Mouse (Mus musculus) ES-E14 (cell line): ENCODE results near the gene Dach1. TPM values are rescaled to one million over a fixed set of nuclear protein-coding genes. Genes with fewer than 3 reads are reported as not detected.

ENCODE experiments used
- DNase-seq: peaks from one replicate; pipeline ENCODE4 v3.0.0-alpha.2; 2013; ENCODE audit warnings: low read depth, low spot score
- H3K27ac ChIP-seq: 2 replicates; pipeline ENCODE4 v1.5.1; 2012; ENCODE audit warnings: low read depth, mild to moderate bottlenecking, low read length, moderate library complexity, mixed read lengths; ENCODE audit not compliant: poor library complexity, insufficient read depth, severe bottlenecking
- H3K36me3 ChIP-seq: 2 replicates; pipeline ENCODE4 v1.6.1; 2012; ENCODE audit warnings: mild to moderate bottlenecking, low read length, moderate library complexity, mixed read lengths; ENCODE audit not compliant: control insufficient read depth, poor library complexity, insufficient read depth, severe bottlenecking
- H3K4me1 ChIP-seq, 2 experiments: fragments of 150-350 bp in 1 of 2; sonication (generic) in 1 of 2; 2 replicates each; pipeline ENCODE4 v1.6.1; 2012; ENCODE audit warnings: low read length in 2 of 2, mild to moderate bottlenecking in 1 of 2, mixed read lengths in 1 of 2; ENCODE audit not compliant: control insufficient read depth in 2 of 2, insufficient read depth in 2 of 2, poor library complexity in 1 of 2
- H3K4me3 ChIP-seq, 2 experiments: fragments of 150-350 bp in 1 of 2; sonication (generic) in 1 of 2; 2 replicates each; pipeline ENCODE4 v1.5.1; 2012; ENCODE audit warnings: low read length in 2 of 2, low read depth in 1 of 2, mild to moderate bottlenecking in 1 of 2, mixed read lengths in 1 of 2; ENCODE audit not compliant: insufficient read depth in 1 of 2, poor library complexity in 1 of 2, severe bottlenecking in 1 of 2
- H3K9ac ChIP-seq: 2 replicates; pipeline ENCODE4 v1.6.1; 2012; ENCODE audit warnings: low read depth, mild to moderate bottlenecking, low read length, mixed read lengths; ENCODE audit not compliant: poor library complexity, insufficient read depth, severe bottlenecking
- H3K9me3 ChIP-seq: fragments of 150-350 bp; sonication (generic); 2 replicates; pipeline ENCODE4 v1.6.1; 2012; ENCODE audit warnings: low read depth, mild to moderate bottlenecking, low read length; ENCODE audit not compliant: control insufficient read depth, insufficient read depth
- CHD2 ChIP-seq: IDR thresholded peaks from 2 replicates; pipeline ENCODE4 v1.6.1; 2014; ENCODE audit warnings: mild to moderate bottlenecking, low read depth, low read length, inconsistent platforms
- HCFC1 ChIP-seq: IDR thresholded peaks from 2 replicates; pipeline ENCODE4 v1.6.1; 2012; ENCODE audit warnings: low read length, inconsistent platforms, borderline replicate concordance; ENCODE audit not compliant: insufficient read depth
- MAFK ChIP-seq: IDR thresholded peaks from 2 replicates; pipeline ENCODE4 v1.6.1; 2014; ENCODE audit warnings: mild to moderate bottlenecking, low read depth, low read length, inconsistent platforms; ENCODE audit not compliant: insufficient read depth
- ZC3H11A ChIP-seq: IDR thresholded peaks from 2 replicates; pipeline ENCODE4 v1.6.1; 2012; ENCODE audit warnings: low read depth, mild to moderate bottlenecking, inconsistent platforms, low read length, borderline replicate concordance
- ZNF384 ChIP-seq: IDR thresholded peaks from 2 replicates; pipeline ENCODE4 v1.6.1; 2012; ENCODE audit warnings: low read depth, low read length, inconsistent platforms
- in situ Hi-C, 2 experiments: fragments of 600-800 bp; cut with MboI; formaldehyde crosslinking; loops; one replicate each; pipeline ENCODE4 v1.15.1; 2025; ENCODE audit warnings: low sequenced_read_pairs in 2 of 2, inconsistent platforms in 1 of 2; ENCODE audit not compliant: unreplicated experiment in 2 of 2
- total RNA-seq: library from RNA; depleted of rRNA; stranded (reverse); fragments of 300-350 nt; gene quantifications from 2 replicates; pipeline ENCODE4 v1.2.3, GENCODE M21; 2012

Dach1 gene
- total RNA-seq, 1 experiment, result 0.09 TPM

- Histone ChIP-seq H3K9me3 (no peaks in the 10 kb centered on the region), H3K27ac (no peak overlapping the region), H3K36me3 (no peaks in the 10 kb centered on the region), H3K9ac (no peak overlapping the region), H3K4me1 (no peaks in the 10 kb centered on the region), H3K4me3 (no peak overlapping the region)
- in situ Hi-C loops, result no loop called here
- no peak for DNase-seq
- TF ChIP-seq CHD2 (no peak), ZC3H11A (no peak), MAFK (no peak), HCFC1 (no peak), ZNF384 (no peak)
These were observed 91.6 kb downstream of the Dach1 start for GRCm38 (mm10) chr14:98077996-98078395.

GRCm38 (mm10) chr14:98073421-98074080 lies 96.0 kb downstream of the Dach1 start:
- Histone ChIP-seq H3K4me3 (no peak overlapping the region), H3K9me3 (no peaks in the 10 kb centered on the region), H3K36me3 (no peaks in the 10 kb centered on the region), H3K27ac (no peak overlapping the region), H3K4me1 (no peaks in the 10 kb centered on the region), H3K9ac (no peak overlapping the region)
- no peak for DNase-seq
- in situ Hi-C loops, result no loop called here
- no peak for TF ChIP-seq CHD2
- TF ChIP-seq ZNF384, result no peak
- TF ChIP-seq HCFC1, result no peak

DNA sequence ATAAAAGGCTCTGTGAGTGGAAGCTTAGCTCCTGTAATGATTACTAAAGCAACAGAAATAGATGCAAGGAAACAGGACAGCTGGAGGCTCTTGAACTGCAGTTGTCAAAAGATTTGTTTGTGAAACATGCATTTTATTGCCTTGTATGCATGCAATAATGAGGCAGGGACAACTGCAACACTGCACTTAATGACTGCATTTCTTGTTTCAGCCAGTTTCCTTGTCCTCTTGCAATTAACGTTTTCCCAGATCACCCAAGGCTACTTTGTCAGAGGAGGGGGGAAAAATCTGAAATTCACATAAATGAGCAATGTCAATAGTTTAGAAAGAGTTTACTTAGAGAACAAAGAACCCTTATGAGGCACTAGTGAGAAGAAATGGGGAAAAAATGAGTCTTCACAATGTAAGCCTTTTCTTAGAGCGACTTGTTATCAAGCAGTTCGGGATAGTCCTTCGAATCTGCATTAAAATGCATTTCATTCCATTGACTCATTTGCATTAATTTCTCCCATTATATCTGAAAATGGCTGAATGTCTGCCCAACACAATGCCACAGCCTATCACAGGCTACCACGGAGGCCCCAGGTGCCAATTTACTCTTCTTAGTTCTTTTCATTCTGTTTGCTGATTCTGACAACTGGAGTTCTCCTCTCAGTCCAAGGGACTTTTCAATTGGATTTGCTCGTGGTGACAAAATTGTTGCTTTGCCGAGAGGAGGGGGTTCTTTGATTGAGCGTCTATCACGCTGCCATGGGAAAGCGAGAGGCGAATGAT lies 96.7 kb downstream of the Dach1 start:
- in situ Hi-C loops, result no loop called here
- DNase-seq, result no peak

GRCm38 (mm10) chr14:98071877-98072276 lies 97.7 kb downstream of the Dach1 start:
- Histone ChIP-seq H3K36me3 (no peaks in the 10 kb centered on the region), H3K4me3 (no peak overlapping the region), H3K9ac (no peak overlapping the region), H3K27ac (no peak overlapping the region), H3K9me3 (no peaks in the 10 kb centered on the region), H3K4me1 (no peaks in the 10 kb centered on the region)
- in situ Hi-C loops, result no loop called here
- no peak for DNase-seq
- TF ChIP-seq CHD2 (no peak), HCFC1 (no peak), ZC3H11A (no peak), MAFK (no peak), ZNF384 (no peak)

More for the DNA sequence above, 96.7 kb downstream of the Dach1 start:
- Histone ChIP-seq H3K9me3 (no peaks in the 10 kb centered on the region), H3K4me3 (no peak overlapping the region), H3K27ac (no peak overlapping the region), H3K36me3 (no peaks in the 10 kb centered on the region), H3K4me1 (no peaks in the 10 kb centered on the region), H3K9ac (no peak overlapping the region)
- no peak for TF ChIP-seq ZC3H11A
- TF ChIP-seq CHD2, result no peak
- TF ChIP-seq ZNF384, result no peak
- TF ChIP-seq HCFC1, result no peak
- TF ChIP-seq MAFK, result no peak
